Mouse (Mus musculus) CH12.LX (cell line): ENCODE measurements around the gene BC016579. TPM values are rescaled to one million over a fixed set of nuclear protein-coding genes. Genes with fewer than 3 reads are reported as not detected.

Source experiments
- DNase-seq: peaks from one replicate; pipeline ENCODE4 v3.0.0-alpha.2; 2013; ENCODE audit errors: extremely low read depth
- H3K27ac ChIP-seq: 2 replicates; pipeline ENCODE4 v1.5.1; 2012; ENCODE audit warnings: low read depth, mild to moderate bottlenecking, control low read depth, moderate library complexity; ENCODE audit not compliant: insufficient read depth
- H3K27me3 ChIP-seq: replicated peaks from 2 replicates; pipeline ENCODE3; 2012; ENCODE audit warnings: inconsistent platforms
- H3K36me3 ChIP-seq, 2 experiments: replicated peaks in 1 of 2; 2 replicates each; pipeline versions ENCODE3 to v1.6.1; 2012; ENCODE audit warnings: inconsistent platforms in 1 of 2, low read length in 1 of 2, mild to moderate bottlenecking in 1 of 2, mixed read lengths in 1 of 2, moderate library complexity in 1 of 2; ENCODE audit not compliant: control insufficient read depth in 1 of 2, insufficient read depth in 1 of 2
- H3K4me1 ChIP-seq, 2 experiments: 2 replicates each; pipeline ENCODE4 v1.6.1; 2012; ENCODE audit warnings: inconsistent platforms in 1 of 2, moderate library complexity in 1 of 2; ENCODE audit not compliant: insufficient read depth in 2 of 2, control insufficient read depth in 1 of 2
- H3K4me2 ChIP-seq: 2 replicates; pipeline ENCODE4 v1.6.1; 2012; ENCODE audit warnings: low read depth, mild to moderate bottlenecking, control low read depth; ENCODE audit not compliant: poor library complexity, insufficient read depth, severe bottlenecking
- H3K4me3 ChIP-seq, 3 experiments: fragments of 150-350 bp in 1 of 3; sonication (generic) in 1 of 3; replicated peaks in 1 of 3; 2 replicates each; pipeline versions ENCODE3 to v1.5.1; 2011 to 2012; ENCODE audit warnings: low read depth in 2 of 3, low read length in 2 of 3, mild to moderate bottlenecking in 2 of 3, moderate library complexity in 2 of 3, control low read depth in 1 of 3, improper control_type of control experiment in 1 of 3, inconsistent platforms in 1 of 3, mixed read lengths in 1 of 3; ENCODE audit not compliant: poor library complexity in 1 of 3
- H3K79me2 ChIP-seq: replicated peaks from 2 replicates; pipeline ENCODE4 v1.6.1; 2012; ENCODE audit warnings: mild to moderate bottlenecking, moderate library complexity; ENCODE audit not compliant: control insufficient read depth, poor library complexity, insufficient read depth, severe bottlenecking; ENCODE audit errors: extremely low read depth
- H3K9ac ChIP-seq: 2 replicates; pipeline ENCODE4 v1.6.1; 2012; ENCODE audit warnings: low read depth, mild to moderate bottlenecking, control low read depth, moderate library complexity; ENCODE audit not compliant: insufficient read depth
- H3K9me3 ChIP-seq: replicated peaks from 2 replicates; pipeline ENCODE3; 2012; ENCODE audit warnings: low read length, inconsistent platforms, mixed read lengths
- BHLHE40 ChIP-seq: IDR thresholded peaks from 2 replicates; pipeline ENCODE4 v1.6.1; 2011; ENCODE audit warnings: mild to moderate bottlenecking, low read depth, low read length, improper control_type of control experiment
- CHD2 ChIP-seq: IDR thresholded peaks from 2 replicates; pipeline ENCODE4 v1.6.1; 2011; ENCODE audit warnings: low read length, improper control_type of control experiment
- CTCF ChIP-seq, 2 experiments: IDR thresholded peaks in 1 of 2; conservative IDR thresholded peaks in 1 of 2; 2 replicates each; pipeline ENCODE4 v1.5.1; 2011 to 2012; ENCODE audit warnings: low read depth in 2 of 2, low read length in 2 of 2, improper control_type of control experiment in 1 of 2, inconsistent platforms in 1 of 2, mild to moderate bottlenecking in 1 of 2, moderate library complexity in 1 of 2
- ELF1 ChIP-seq: IDR thresholded peaks from 2 replicates; pipeline ENCODE4 v1.6.1; 2014; ENCODE audit warnings: low read depth, mild to moderate bottlenecking, inconsistent platforms, low read length, improper control_type of control experiment
- ETS1 ChIP-seq: conservative IDR thresholded peaks from 2 replicates; pipeline ENCODE4 v1.6.1; 2012; ENCODE audit warnings: low read depth, mild to moderate bottlenecking, inconsistent platforms, low read length, improper control_type of control experiment, moderate library complexity
- GABPA ChIP-seq: IDR thresholded peaks from 2 replicates; pipeline ENCODE4 v1.6.1; 2012; ENCODE audit warnings: low read depth, low read length, improper control_type of control experiment, inconsistent platforms; ENCODE audit not compliant: insufficient replicate concordance
- HCFC1 ChIP-seq: IDR thresholded peaks from 2 replicates; pipeline ENCODE4 v1.6.1; 2012; ENCODE audit warnings: low read depth, mild to moderate bottlenecking, inconsistent platforms, low read length, improper control_type of control experiment
- JUND ChIP-seq: conservative IDR thresholded peaks from 2 replicates; pipeline ENCODE4 v1.6.1; 2011; ENCODE audit warnings: low read depth, low read length, improper control_type of control experiment
- MAFK ChIP-seq: IDR thresholded peaks from 2 replicates; pipeline ENCODE4 v1.6.1; 2011; ENCODE audit warnings: low read length, improper control_type of control experiment; ENCODE audit not compliant: insufficient replicate concordance
- MAX ChIP-seq: IDR thresholded peaks from 2 replicates; pipeline ENCODE4 v1.6.1; 2011; ENCODE audit warnings: low read length, improper control_type of control experiment
- MEF2A ChIP-seq: IDR thresholded peaks from 2 replicates; pipeline ENCODE4 v1.6.1; 2014; ENCODE audit warnings: low read depth, mild to moderate bottlenecking, inconsistent platforms, low read length, improper control_type of control experiment, borderline replicate concordance
- MXI1 ChIP-seq: IDR thresholded peaks from 2 replicates; pipeline ENCODE4 v1.6.1; 2011; ENCODE audit warnings: mild to moderate bottlenecking, low read depth, low read length, improper control_type of control experiment
- MYC ChIP-seq: IDR thresholded peaks from 2 replicates; pipeline ENCODE4 v1.6.1; 2011; ENCODE audit warnings: low read depth, mild to moderate bottlenecking, improper control_type of control experiment, low read length
- NELFE ChIP-seq: IDR thresholded peaks from 2 replicates; pipeline ENCODE4 v1.6.1; 2011; ENCODE audit warnings: low read depth, low read length, improper control_type of control experiment
- POLR2AphosphoS2 ChIP-seq: IDR thresholded peaks from 2 replicates; pipeline ENCODE4 v1.6.1; 2011; ENCODE audit warnings: low read depth, low read length, improper control_type of control experiment
- RAD21 ChIP-seq: IDR thresholded peaks from 2 replicates; pipeline ENCODE4 v1.6.1; 2011; ENCODE audit warnings: low read depth, mild to moderate bottlenecking, low read length, improper control_type of control experiment, moderate library complexity
- SMC3 ChIP-seq: IDR thresholded peaks from 2 replicates; pipeline ENCODE4 v1.6.1; 2011; ENCODE audit warnings: low read depth, low read length, improper control_type of control experiment
- UBTF ChIP-seq: IDR thresholded peaks from 2 replicates; pipeline ENCODE4 v1.6.1; 2012; ENCODE audit warnings: low read depth, mild to moderate bottlenecking, inconsistent platforms, low read length, improper control_type of control experiment, moderate library complexity
- USF2 ChIP-seq: conservative IDR thresholded peaks from 2 replicates; pipeline ENCODE4 v1.6.1; 2011; ENCODE audit warnings: low read depth, low read length, improper control_type of control experiment
- ZC3H11A ChIP-seq: IDR thresholded peaks from 2 replicates; pipeline ENCODE4 v1.6.1; 2012; ENCODE audit warnings: low read depth, mild to moderate bottlenecking, inconsistent platforms, low read length, improper control_type of control experiment
- ZKSCAN1 ChIP-seq: IDR thresholded peaks from 2 replicates; pipeline ENCODE4 v1.6.1; 2012; ENCODE audit warnings: low read depth, inconsistent platforms, low read length, improper control_type of control experiment, borderline replicate concordance
- ZMIZ1 ChIP-seq: IDR thresholded peaks from 2 replicates; pipeline ENCODE4 v1.6.1; 2012; ENCODE audit warnings: low read depth, mild to moderate bottlenecking, inconsistent platforms, low read length, improper control_type of control experiment
- dilution Hi-C: fragments of 300-500 bp; cut with MboI; formaldehyde crosslinking; loops from 2 replicates; pipeline ENCODE4 v1.14.3; 2020; ENCODE audit warnings: low sequenced_read_pairs; ENCODE audit not compliant: extremely low pct_unique_long_range_greater_than_20kb, extremely low pct_ligation_motif_present
- in situ Hi-C: fragments of 300-500 bp; cut with MboI; formaldehyde crosslinking; loops from 3 replicates; pipeline ENCODE4 v1.14.3; 2019; ENCODE audit warnings: low sequenced_read_pairs, low pct_ligation_motif_present, low pct_unique_long_range_greater_than_20kb, mixed read lengths
- polyA plus RNA-seq: library from polyadenylated mRNA; unstranded; fragments of >175 nt; gene quantifications from 2 replicates; pipeline ENCODE4 v1.2.1, GENCODE M21; 2012; ENCODE audit warnings: low read depth; ENCODE audit not compliant: insufficient read length
- total RNA-seq, 2 experiments: library from RNA; depleted of rRNA; stranded (reverse); fragments of 300-350 nt in 1 of 2; fragments of >200 nt in 1 of 2; gene quantifications; 2 replicates each; pipeline ENCODE4 v1.2.3; 2012 to 2014

The BC016579 gene
- total and polyA plus RNA-seq, 3 experiments, result not detected

- Histone ChIP-seq H3K27ac (no peak overlapping the region), H3K36me3 (no peaks in the 10 kb centered on the region), H3K4me2 (no peak overlapping the region), H3K4me3 (no peak overlapping the region), H3K4me1 (0 out of 4 replicates have a peak, but pooled peaks cover 0 to 2% of the 10 kb centered on the region in 2 experiments), H3K9ac (no peak overlapping the region), H3K9me3 (no peaks in the 10 kb centered on the region), H3K79me2 (no peaks in the 10 kb centered on the region), H3K27me3 (no peaks in the 10 kb centered on the region)
- dilution Hi-C loops, result no loop called here
- TF ChIP-seq MAX (no peak), MYC (no peak), ZKSCAN1 (no peak), ELF1 (no peak), GABPA (no peak), UBTF (no peak), USF2 (no peak), ZMIZ1 (no peak), HCFC1 (no peak), SMC3 (no peak), NELFE (no peak), MAFK (no peak), ETS1 (no peak), MXI1 (no peak), POLR2AphosphoS2 (no peak), MEF2A (no peak)
- in situ Hi-C loops, result no loop called here
- no peak for DNase-seq
Measured at GRCm38 (mm10) chr16:45593656-45594055, 60.2 kb downstream of the BC016579 start.

DNA sequence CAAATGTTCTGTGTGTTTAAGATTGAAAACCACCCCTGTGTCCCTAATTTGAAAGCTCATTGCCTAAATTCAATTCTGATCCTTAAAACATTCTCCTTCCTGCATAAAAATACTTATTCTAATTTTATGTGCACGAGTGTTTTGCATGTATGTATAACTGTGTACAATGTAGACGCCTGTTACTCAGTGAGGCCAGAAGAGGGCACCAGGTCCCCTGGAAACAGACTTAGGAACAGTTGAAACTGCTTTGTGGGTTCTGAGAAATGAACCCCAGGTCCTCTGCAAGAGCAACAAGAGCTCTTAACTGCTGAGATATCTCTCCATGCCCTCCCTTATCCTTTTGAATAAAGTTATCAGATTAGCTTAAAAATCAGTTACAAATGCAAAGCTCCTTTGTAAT is 71.4 kb downstream of the BC016579 start:
- Histone ChIP-seq H3K4me1 (peaks cover 0 to 7% of the 10 kb centered on the region in 2 experiments; a peak in 2 of 4 replicates), H3K9me3 (no peaks in the 10 kb centered on the region), H3K27ac (no peak overlapping the region), H3K9ac (no peak overlapping the region), H3K4me2 (no peak overlapping the region), H3K36me3 (no peaks in the 10 kb centered on the region), H3K27me3 (no peaks in the 10 kb centered on the region), H3K79me2 (no peaks in the 10 kb centered on the region), H3K4me3 (no peak overlapping the region)
- DNase-seq, result peak; percentile 52
- no peak for TF ChIP-seq GABPA
- peak; percentile 54 to 80 for TF ChIP-seq CTCF (conservative IDR thresholded peaks at IDR 0.05 in 1 of 2, IDR thresholded peaks at IDR 0.05 in 1 of 2; ENCODE audit: low read depth in 2 of 2, low read length in 2 of 2)
- TF ChIP-seq SMC3, result peak; percentile 76
- peak; percentile 41 for TF ChIP-seq ZC3H11A
- peak; percentile 74 for TF ChIP-seq RAD21
- TF ChIP-seq BHLHE40, result 0 out of 2 replicates have a peak, but pooled peaks have one; percentile 5
- no peak for TF ChIP-seq JUND
- TF ChIP-seq MEF2A, result no peak
- TF ChIP-seq CHD2, result no peak
- in situ Hi-C loops, result loop anchor here (10.0 kb wide), 1 partner anchor 52 kb away; no protein-coding TSS in a partner anchor
- dilution Hi-C loops, result no loop called here
